Mouse (Mus musculus) liver (tissue): ENCODE data around the gene Gm26965.
"Not testable (repeated sequence)": the region's sequence is repeated elsewhere in the genome, so short reads cannot be mapped to it uniquely, and the experiment has no call there.

Source experiments
- DNase-seq: peaks from one replicate; pipeline ENCODE4 v3.0.0-alpha.2; 2020; ENCODE audit warnings: mixed read lengths

Gm26965 gene

DNA sequence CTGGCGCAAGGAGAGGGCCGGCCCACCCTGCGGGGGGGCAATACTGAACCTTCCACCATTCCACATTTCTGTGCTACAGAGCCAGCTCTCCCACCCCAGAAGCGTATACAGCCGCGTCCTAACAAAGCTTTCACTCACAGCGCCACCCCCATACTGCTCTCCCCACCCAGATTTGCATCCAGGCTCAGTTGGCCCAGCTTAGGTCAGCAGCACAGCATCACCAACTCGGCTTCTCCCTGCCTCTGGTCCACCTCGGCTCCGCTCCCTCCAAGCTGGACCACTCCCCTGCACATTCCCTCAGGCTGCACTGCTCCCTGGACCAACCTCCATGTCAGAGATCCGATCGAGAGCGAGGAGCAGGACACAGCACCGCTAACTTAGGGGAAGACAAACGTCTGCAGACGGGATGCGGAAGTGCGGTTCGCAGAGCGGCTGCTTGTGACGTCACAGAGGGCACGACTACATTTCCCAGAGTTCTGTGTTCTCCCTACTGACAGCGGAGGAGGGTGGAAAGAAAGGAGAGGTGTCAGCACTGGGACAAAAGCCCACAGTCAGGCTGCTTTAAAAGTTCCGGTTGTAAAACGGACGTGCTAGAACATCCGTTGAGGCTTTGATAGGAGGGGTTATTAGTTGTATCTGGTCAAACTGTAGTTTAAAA is at the start of gene Gm26965, which contains the start of gene Zfp87:
Gm26965 (minus strand) TSS at position 399 of the 658 bp plus-strand sequence.
Zfp87 (minus strand) TSS at position 425 of the 658 bp plus-strand sequence.
- peak; percentile 89 for DNase-seq

DNA sequence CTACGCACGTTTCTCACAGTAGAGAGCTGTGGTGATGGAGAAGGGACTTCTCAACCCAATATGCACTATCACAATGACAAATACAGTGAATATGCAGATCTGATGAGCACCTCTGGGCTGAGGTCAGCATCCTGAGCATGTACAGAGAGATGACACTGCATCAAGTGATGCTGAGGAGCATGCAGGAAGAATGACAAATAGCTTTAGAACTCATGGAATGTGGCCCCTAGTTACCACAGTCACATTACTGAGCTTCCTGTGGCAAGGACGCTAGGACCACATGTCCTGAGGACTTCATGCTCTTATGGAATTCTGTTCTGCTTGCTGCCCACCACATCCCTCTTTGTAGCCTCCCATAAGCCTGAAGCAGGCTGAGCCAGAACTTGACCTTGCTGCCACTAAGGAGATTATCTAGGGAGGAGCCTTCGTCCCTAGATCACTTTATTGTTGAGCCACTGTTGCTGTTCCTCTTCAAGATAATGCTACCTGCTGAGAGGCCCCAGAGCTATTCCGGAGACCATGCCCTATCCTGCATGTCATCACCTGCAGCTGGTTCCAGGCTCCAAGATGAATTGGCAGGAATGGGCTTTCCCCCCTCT is 46.7 kb upstream of the Gm26965 start:
- no peak for DNase-seq

DNA sequence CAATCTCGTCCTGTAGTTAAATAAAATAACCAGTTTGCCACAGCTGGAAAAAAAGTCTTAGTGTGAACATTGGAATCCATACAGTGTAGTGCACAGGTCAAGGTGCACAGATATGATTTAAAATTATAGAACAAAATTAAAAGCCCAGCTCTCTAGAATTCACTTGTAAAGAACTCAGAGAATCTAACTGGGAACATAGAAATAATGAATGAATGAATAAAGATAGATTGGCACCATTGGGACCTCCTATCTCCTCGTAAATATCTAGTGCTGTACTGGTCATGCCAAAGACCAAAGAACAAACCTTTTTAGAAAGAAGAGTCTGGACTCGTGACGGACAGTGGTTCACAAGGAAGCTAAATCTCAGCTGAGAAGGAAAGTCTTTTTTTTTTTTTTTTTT is 27.8 kb upstream of the Gm26965 start, which contains the start of gene Zfp748:
Zfp748 (minus strand) TSS at position 101 of the 400 bp plus-strand sequence.
- no peak for DNase-seq

DNA sequence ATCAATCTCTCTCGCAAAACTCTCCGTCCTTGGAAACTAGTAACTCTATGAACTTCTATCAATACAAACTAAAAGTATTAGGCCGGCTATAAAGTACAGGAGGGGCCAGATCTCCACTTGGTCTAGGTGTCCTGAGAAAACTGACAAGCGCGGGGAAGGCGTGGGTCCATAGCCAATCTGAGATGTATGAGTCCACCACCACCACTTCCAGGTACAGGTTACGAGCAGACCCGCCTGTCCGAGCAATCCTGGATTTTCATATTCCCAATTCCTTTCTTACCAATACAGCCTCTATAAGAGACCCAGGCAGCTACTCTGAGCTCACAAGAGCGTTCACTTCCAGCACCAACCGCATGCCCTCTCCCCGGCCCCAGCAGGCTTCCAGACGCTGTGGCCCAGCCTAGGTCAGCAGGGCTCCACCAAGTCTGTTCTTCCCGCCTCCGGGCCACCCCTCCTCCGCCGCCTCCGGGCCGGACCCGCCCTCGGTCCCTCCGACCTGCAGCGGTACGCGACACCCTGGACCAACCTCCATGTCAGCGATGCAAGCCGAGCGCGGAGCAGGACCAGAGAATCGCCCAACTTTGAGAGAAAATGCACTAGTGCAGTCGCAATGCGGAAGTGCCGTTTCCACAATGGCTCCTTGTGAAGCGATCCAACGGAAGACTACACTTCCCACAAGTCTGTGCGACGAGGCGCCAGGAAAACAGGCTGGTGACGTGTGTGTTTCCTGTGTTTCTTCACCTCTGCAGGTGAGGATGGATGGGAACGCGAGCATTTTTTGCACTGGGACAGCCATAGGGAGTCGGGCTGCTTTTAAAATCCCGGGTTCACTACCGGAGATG is 26.8 kb upstream of the Gm26965 start:
- DNase-seq: peak; percentile 84

DNA sequence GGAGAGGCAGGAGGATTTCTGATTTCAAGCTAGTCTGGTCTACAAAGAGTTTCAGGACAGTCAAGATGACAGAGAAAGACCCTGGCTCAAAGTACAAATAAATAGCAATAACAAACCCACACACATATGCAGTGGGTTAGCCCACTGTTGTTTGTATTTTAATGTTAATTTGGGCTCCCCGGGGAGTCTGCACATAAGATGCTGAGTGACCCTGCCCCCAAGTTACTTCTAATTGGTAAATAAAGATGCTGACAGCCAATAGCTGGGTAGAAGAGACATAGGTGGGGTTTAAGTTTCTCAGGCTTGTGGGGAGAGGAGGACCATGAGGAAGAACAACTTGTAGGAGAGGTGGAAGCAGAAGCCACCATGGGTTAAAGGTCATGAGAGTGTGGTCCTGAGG is 20.0 kb upstream of the Gm26965 start:
- no peak for DNase-seq

DNA sequence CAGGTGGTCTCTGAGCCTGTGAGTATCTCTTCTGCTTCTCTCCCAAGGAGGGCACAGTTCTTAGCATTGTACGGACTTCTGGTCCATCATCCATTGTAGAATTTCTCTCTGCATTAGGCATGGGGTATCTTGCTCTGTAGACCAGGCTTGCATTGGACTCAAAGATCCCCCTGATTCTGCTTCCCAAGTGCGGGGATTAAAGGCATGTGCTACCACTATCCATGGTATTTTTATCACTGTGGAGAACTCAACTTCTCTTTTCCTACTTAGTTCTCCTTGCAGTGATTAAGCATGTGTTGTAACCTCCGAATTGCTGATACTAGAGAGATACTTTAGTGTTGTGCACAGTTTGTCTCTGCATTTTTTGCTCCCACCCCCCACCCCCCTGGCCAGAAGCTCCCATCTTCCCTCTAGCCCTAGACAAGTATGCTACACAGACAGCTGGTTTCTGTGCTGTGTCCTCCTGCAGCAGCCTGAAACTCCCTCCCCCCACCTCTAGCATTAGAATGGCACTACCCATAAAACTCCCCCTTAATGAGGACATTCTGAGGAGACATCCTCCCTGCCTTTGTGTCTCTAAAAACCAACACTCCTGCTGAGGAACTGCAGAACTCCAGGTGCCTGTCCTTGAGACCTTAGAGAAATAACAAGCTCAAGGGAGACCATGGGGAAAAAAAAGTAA is 1.2 kb upstream of the Gm26965 start:
- no peak for DNase-seq

DNA sequence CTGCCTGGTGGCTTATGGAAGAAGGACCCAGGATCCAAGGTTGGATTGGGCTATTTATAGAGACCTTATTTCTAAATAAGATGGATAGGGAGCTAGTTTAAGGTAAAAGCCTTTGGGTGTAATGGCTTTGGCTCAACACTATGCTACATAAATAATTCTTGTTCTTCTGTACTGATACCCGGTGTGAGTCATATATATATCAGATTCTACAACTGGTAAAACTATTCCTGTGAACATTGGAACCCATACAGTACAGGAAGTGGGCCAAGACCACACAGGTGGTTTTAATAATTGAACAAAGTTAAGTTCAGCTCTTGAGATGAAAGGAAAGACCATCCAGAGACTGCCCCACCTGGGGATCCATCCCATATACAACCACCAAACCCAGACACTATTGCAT is 25.0 kb downstream of the Gm26965 start:
- no peak for DNase-seq

DNA sequence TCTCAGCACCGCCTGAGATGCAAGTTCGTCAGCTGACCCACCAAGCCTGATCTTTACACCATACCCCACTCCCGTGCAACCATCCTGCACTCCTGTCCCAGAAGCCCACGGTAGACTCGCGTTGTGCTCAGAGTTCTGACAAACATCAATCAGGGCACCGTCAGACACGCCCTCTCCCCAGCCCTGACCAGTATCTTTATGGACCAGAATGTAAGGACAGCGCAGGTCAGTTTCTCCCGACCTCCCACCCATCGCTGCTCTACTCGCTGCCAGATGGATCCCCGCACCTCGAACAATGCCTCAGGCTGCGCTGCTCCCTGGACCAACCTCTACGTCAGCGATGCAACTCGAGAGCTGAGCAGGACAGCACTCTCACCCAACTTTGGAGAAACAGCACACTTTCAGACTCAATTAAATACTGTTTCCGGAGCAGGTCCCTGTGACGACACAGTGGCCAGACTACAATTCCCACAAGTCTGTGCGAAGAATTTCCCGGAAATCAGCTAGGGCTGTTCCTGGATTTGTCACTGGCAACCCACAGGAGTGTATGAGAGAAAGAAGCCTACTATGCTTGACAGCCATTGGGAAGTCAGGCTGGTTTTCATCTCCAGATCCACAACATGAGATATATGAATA is 25.7 kb downstream of the Gm26965 start, which contains the start of gene Zfp58:
Zfp58 (minus strand) TSS at position 472 of the 636 bp plus-strand sequence.
- peak; percentile 72 for DNase-seq

DNA sequence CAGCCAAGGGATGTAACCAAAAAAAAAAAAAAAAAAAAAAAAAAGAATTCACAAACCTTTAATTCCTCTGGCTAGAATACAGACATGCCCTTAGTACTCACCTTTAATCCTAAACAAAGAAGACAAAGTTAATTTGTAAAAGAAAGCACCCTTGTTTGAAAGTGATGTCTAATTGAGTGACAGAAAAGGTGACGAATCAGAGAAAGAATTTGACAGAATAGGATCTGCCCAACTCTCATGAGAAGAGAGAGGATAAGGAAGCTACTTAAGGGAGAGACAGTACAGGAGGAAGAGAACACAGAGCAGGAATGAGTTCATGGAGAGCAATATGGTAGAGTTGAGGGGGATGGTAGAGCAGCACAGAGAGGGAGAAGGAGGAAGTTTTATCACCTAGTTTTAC is 30.3 kb downstream of the Gm26965 start:
- DNase-seq: no peak

DNA sequence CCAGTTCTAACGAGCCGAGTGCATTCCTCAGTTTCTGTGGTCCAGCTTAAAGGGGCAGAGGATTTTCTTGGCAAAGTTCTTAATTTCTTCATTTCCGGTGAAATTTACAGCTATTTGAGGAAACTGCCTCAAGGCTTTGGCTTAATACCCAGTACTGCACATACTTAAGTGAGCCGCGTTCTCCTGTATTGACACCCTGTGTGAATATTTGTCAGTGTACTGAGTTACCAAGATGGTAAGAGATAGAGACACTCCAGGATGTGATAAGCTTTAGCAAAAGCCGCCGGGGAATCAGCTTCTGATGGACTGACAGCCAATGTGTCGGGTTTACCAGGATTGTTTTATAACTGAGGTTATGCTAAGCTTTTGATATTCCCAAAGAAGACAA is 41.5 kb downstream of the Gm26965 start:
- peak; percentile 15 for DNase-seq

DNA sequence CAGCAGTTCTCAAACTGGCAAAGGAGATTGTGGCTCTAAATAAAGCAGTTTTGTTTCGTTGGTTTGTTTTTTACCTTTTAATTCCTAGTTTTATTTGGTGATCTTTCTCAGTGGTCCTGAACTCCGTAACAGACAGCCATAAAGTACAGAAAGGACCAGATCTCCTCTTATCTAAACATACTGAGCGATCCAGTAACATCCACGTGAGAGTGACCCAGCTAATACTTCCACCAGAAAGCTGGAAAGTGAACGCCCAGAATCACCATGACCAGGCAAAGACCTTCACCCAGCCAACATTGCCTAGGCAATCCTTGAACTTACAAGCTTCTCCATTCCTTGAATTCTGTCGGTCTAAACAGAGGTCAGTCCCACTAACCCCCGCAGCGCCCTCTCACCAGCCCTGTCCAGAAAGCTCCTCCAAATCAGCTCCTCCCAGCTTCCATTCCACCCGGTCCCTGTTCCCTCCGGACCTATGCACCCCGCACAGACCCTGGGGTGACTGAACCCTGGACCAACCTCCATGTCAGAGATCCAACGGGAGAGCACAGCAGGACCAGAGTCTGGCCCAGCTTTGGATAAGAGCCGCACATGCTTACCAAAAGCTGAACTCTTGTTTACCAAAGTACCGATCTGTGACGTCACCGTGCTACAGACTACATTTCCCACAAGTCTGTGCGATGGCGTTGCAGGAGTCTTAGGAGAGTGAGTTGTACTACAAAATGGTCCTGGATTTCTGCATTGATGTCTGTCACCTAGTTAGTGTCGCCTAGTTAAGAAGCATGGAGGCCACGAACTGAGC is 42.1 kb downstream of the Gm26965 start, which contains the start of gene Zfp874b:
Zfp874b (minus strand) TSS at position 634 of the 799 bp plus-strand sequence.
- DNase-seq: peak; percentile 86

DNA sequence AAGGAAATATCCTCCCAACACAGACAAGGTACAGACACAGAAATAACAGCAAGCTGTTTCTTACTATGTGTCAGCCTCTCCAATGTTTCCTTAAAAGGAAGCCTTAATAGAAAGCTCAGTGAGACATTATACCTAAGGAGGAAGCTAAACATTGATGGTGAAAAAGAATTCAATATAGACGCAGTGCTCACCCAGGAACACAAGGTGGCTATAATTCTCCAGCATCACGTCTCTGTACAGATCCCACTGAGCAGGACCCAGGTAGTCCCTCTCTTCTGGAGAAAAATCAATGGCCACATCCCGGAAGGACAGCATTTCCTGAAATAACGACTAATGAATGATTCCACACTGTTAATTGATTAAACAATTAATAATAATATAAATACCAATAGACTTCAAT is 44.4 kb downstream of the Gm26965 start:
- DNase-seq: no peak

DNA sequence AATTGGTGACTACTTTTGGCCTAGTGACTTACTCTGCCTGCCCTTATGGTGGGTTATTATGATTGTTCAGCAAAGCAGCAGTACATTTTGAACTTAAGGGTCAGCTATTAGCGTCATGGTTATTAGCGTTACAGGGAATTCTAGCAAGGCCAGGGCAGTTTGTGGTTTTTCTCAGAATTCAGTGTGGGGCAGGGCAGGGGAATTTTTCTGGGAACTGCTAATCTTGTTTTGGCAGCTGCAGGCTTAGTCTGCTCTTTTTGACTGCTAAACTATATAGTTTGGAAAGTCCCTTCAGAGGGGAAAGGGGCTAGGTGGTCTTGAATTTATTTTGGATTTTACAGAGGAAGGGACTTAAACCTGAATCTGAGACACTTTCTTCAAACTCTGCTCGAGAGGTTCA is 56.7 kb downstream of the Gm26965 start:
- DNase-seq: no peak

DNA sequence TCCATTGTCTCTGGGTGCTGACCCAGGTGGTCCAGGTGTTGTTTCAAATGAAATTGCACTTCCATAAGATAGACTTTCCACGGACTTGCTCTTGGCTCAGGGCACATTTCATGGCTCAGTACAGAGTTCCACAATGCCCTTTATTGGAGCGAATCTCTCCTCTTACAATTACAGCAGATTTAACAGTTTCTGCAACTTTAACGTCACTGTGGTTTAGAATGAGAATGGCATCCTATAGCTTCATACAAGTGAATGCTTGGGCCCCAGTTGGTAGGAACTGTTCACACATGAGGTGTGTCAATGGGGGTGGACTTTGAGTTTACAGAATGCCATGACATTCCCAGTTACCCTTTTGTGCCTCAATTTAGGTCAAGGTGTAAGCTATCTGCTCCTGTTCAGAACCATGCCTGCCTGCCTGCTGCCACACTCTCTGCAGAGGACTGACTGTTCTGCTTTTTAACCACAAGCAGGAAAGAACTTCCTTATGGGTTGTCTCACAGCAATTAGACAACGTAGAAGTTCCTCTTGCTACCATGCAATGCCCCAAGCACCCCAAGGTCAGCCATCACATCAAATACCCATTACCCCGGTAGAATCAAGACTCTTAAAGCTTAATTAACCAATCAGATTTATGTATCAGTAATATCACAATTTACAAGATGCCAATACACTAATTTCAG is 62.3 kb downstream of the Gm26965 start:
- not testable (repeated sequence) for DNase-seq

DNA sequence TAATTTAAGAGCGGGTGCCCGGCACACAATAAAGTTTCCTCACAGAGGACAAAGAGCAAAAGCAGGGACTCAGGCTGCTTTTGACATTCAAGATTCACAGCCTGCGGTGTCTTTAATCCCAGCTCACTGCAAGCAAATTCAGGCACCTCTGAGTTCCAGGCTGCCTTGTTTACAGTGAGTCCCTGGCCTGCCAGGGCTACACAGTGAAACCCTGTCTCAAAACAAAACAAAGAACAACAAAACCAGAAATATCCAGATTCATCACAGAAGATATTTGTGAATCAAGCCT is 74.0 kb downstream of the Gm26965 start:
- DNase-seq: no peak

DNA sequence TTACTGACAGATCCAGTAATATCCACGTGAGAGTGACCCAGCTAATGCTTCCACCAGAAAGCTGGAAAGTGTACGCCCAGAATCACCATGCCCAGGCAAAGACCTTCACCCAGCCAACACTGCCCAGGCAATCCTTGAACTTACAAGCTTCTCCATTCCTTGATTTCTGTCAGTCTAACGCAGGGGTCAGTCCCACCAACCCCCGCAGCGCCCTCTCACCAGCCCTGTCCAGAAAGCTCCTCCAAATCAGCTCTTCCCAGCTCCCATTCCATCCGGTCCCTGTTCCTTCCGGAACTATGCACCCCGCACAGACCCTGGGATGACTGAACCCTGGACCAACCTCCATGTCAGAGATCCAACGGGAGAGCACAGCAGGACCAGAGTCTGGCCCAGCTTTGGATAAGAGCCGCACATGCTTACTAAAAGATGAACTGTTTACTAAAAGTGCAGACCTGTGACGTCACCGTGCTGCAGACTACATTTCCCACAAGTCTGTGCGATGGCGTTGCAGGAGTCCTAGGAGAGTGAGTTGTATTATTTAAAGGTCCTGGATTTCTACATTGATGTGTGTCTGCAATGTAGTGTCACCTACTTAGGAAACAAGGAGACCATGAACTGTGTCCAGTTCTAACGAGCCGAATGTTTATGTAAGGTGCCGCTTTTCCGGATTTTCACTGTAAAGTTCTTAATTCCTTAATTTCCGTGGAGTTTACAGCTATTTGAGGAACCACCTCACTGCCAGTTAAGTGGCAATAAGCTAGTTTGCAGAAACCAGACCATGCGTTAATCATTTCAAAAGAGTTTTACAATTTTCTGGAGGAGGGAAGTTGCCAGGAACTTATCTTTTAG is 74.6 kb downstream of the Gm26965 start, which contains the start of gene Zfp874a:
Zfp874a (minus strand) TSS at position 453 of the 849 bp plus-strand sequence.
- peak; percentile 84 for DNase-seq
